Comparison of ENCODE assay signal across 9 mouse cellular contexts in genomic region chr12:70911029-70911428, GRCm38 (mm10). TPM values are rescaled to one million over a fixed set of nuclear protein-coding genes. Genes with fewer than 3 reads are reported as not detected.
A peak's percentile ranks its signal among the peaks of the same experiment; 100 is the strongest.
DNase-seq lines count a peak whose midpoint lies in the region; ATAC-seq and TF ChIP-seq lines count a peak whose summit lies in the region.
"Had no signal": no experiment of that assay in that cellular context is flagged by ENCODE, and none has a peak within 500 bp of the region (broad histone marks: within the 10 kb centered on the region; RNA-seq: fewer than 3 reads in every experiment).

No protein-coding gene starts in this region.

- 0 out of 2 replicates have a peak, but pooled peaks cover 5% of the 10 kb centered on the region for H3K9me3 ChIP-seq in heart, postnatal 0 days (replicated peaks; ENCODE audit: control insufficient read depth, low read length)
- H3K9me3 ChIP-seq in neural tube, embryonic 14.5 days (ENCODE audit: control insufficient read depth, low read length), result no peaks in the 10 kb centered on the region
- H3K9me3 ChIP-seq: embryonic facial prominence, embryonic 13.5 days had no signal

- peak; percentile 95 for TF ChIP-seq CTCF in brain, embryonic 14.5 days (IDR thresholded peaks at IDR 0.05; ENCODE audit: borderline replicate concordance, extremely low read depth, insufficient read depth, insufficient read length)
- peak; percentile 95 for TF ChIP-seq CTCF in heart, postnatal 0 days (IDR thresholded peaks at IDR 0.05; ENCODE audit: low read depth)

- no peak overlapping the region for H3K4me2 ChIP-seq in heart, postnatal 0 days (ENCODE audit: low read depth, low read length)
- H3K4me2 ChIP-seq in neural tube, embryonic 14.5 days (ENCODE audit: low read depth, low read length), result no peak overlapping the region
- H3K4me2 ChIP-seq: embryonic facial prominence, embryonic 13.5 days had no signal

- 0 out of 2 replicates have a peak, but pooled peaks cover 3% of the 10 kb centered on the region for H3K27me3 ChIP-seq in heart, postnatal 0 days (ENCODE audit: control insufficient read depth, insufficient read depth, low read length)
- H3K27me3 ChIP-seq in neural tube, embryonic 14.5 days (ENCODE audit: control insufficient read depth, insufficient read depth, low read length), result no peaks in the 10 kb centered on the region
- H3K27me3 ChIP-seq: embryonic facial prominence, embryonic 13.5 days had no signal

- H3K36me3 ChIP-seq in heart, postnatal 0 days (replicated peaks; ENCODE audit: control insufficient read depth, insufficient read depth, low read length), result no peaks in the 10 kb centered on the region
- H3K36me3 ChIP-seq in neural tube, embryonic 14.5 days (ENCODE audit: control insufficient read depth, insufficient read depth, low read length), result no peaks in the 10 kb centered on the region
- H3K36me3 ChIP-seq: embryonic facial prominence, embryonic 13.5 days had no signal

- DNase-seq in CD4-positive, CD25-positive, alpha-beta regulatory T cell, adult 2 months (ENCODE audit: low read depth, low spot score), result peak; percentile 89
- DNase-seq in brain, embryonic 14.5 days (ENCODE audit: low read depth), result peak; percentile 84
- DNase-seq in fibroblast of lung, adult 2 months (ENCODE audit: low read depth), result peak; percentile 48
- DNase-seq in heart, postnatal 0 days (ENCODE audit: low spot score), result peak; percentile 75
- peak; percentile 82 to 91 for DNase-seq in kidney, postnatal 25 days
- DNase-seq in lung, adult 18-20 months, result peak; percentile 81 to 85
- DNase-seq in testis, postnatal 10 days (ENCODE audit: low spot score), result peak; percentile 93

- no peak overlapping the region for H3K27ac ChIP-seq in heart, postnatal 0 days (ENCODE audit: low read depth)
- no peak overlapping the region for H3K27ac ChIP-seq in neural tube, embryonic 14.5 days (ENCODE audit: low read depth, low read length)
- H3K27ac ChIP-seq: embryonic facial prominence, embryonic 13.5 days had no signal

- ATAC-seq in heart, postnatal 0 days (ENCODE audit: insufficient read depth, low read depth), result peak; percentile 67
- ATAC-seq in neural tube, embryonic 14.5 days (ENCODE audit: low read depth), result peak; percentile 87

- no peak overlapping the region for H3K4me3 ChIP-seq in heart, postnatal 0 days (ENCODE audit: low read depth, low read length)
- H3K4me3 ChIP-seq in neural tube, embryonic 14.5 days (ENCODE audit: low read depth, low read length), result no peak overlapping the region
- H3K4me3 ChIP-seq: embryonic facial prominence, embryonic 13.5 days had no signal

- TF ChIP-seq EP300 in heart, postnatal 0 days (IDR thresholded peaks at IDR 0.05; ENCODE audit: low read depth), result no peak

- 7% methylated on average over 5 of the region's 5 CpGs for WGBS in heart, postnatal 0 days
- WGBS in neural tube, embryonic 14.5 days, result 9% methylated on average over 5 of the region's 5 CpGs

- no peak for TF ChIP-seq POLR2A in brain, embryonic 14.5 days (IDR thresholded peaks at IDR 0.05; ENCODE audit: borderline replicate concordance, extremely low read depth, insufficient read depth, insufficient read length, poor library complexity, severe bottlenecking)

- H3K9ac ChIP-seq in heart, postnatal 0 days (replicated peaks; ENCODE audit: low read depth, low read length), result no peak overlapping the region
- H3K9ac ChIP-seq in neural tube, embryonic 14.5 days (replicated peaks; ENCODE audit: low read depth, low read length), result no peak overlapping the region
- H3K9ac ChIP-seq: embryonic facial prominence, embryonic 13.5 days had no signal

- no peaks in the 10 kb centered on the region for H3K4me1 ChIP-seq in heart, postnatal 0 days (ENCODE audit: control insufficient read depth, insufficient read depth)
- no peaks in the 10 kb centered on the region for H3K4me1 ChIP-seq in neural tube, embryonic 14.5 days (ENCODE audit: control insufficient read depth, insufficient read depth, low read length)

RNA-seq across cellular contexts. Expression of gene Actr10, which starts 26.6 kb away (rescaled TPM):
- polyA plus RNA-seq in brain, embryonic 14.5 days (2012; rRNA removed), result 112 and 132 TPM in 2 replicates
- 81.4 and 119 TPM in 2 replicates for total RNA-seq in heart, postnatal 0 days (2014; rRNA removed; ENCODE audit: low replicate concordance)
- polyA plus RNA-seq in heart, postnatal 0 days (2015; fragmentation: Nextera tagmentation; extraction: Ambion mirVana), result 232 and 239 TPM in 2 replicates
- polyA plus RNA-seq in neural tube, embryonic 14.5 days (2014; fragmentation: Nextera tagmentation; extraction: Ambion mirVana), result 210 and 242 TPM in 2 replicates
